Mouse (Mus musculus) activated CD4-positive, CD25-positive, alpha-beta regulatory T cell, adult 4 months (primary cell): Measurements from ENCODE around the gene Ankmy2. TPM values are rescaled to one million over a fixed set of nuclear protein-coding genes. Genes with fewer than 3 reads are reported as not detected.

Experiments
- ATAC-seq: one replicate; pipeline ENCODE4 v1.8.0; 2017
- polyA plus RNA-seq, 2 experiments: library from polyadenylated mRNA; unstranded; fragments of 100-300 nt; shearing (Covaris generic); gene quantifications; one replicate each; pipeline ENCODE4 v1.2.1; 2017

Ankmy2 gene
- 10 to 100 TPM; 38.5 to 41.6 TPM for polyA plus RNA-seq

- ATAC-seq = peak; percentile 76
Observed at GRCm38 (mm10) chr12:36156637-36157303, at the start of gene Ankmy2. Gene Ankmy2 (plus strand): TSS chr12:36157114.

- ATAC-seq = peak; percentile 40
Observed at GRCm38 (mm10) chr12:36108442-36108841, 48.5 kb upstream of the Ankmy2 start.

GRCm38 (mm10) chr12:36110457-36110856 is 46.5 kb upstream of the Ankmy2 start:
- ATAC-seq = no peak

- no peak for ATAC-seq
Observed at GRCm38 (mm10) chr12:36111110-36111509, 45.8 kb upstream of the Ankmy2 start.

- ATAC-seq = no peak
Observed at GRCm38 (mm10) chr12:36112081-36112480, 44.8 kb upstream of the Ankmy2 start.

- no peak for ATAC-seq
Observed at GRCm38 (mm10) chr12:36117161-36117560, 39.8 kb upstream of the Ankmy2 start.

GRCm38 (mm10) chr12:36119244-36119643 is 37.7 kb upstream of the Ankmy2 start:
- ATAC-seq = no peak

- ATAC-seq = no peak
Observed at GRCm38 (mm10) chr12:36126049-36126448, 30.9 kb upstream of the Ankmy2 start.

GRCm38 (mm10) chr12:36129826-36130225 is 27.1 kb upstream of the Ankmy2 start:
- no peak for ATAC-seq

- no peak for ATAC-seq
Observed at GRCm38 (mm10) chr12:36132254-36132653, 24.7 kb upstream of the Ankmy2 start.

- ATAC-seq = no peak
Observed at GRCm38 (mm10) chr12:36132668-36133067, 24.2 kb upstream of the Ankmy2 start.

GRCm38 (mm10) chr12:36133547-36133946 is 23.4 kb upstream of the Ankmy2 start:
- ATAC-seq = no peak

- ATAC-seq = no peak
Observed at GRCm38 (mm10) chr12:36134111-36134510, 22.8 kb upstream of the Ankmy2 start.

- ATAC-seq = peak; percentile 84
Observed at GRCm38 (mm10) chr12:36135409-36135808, 21.5 kb upstream of the Ankmy2 start.

- ATAC-seq = peak; percentile 69
Observed at GRCm38 (mm10) chr12:36136285-36136684, 20.6 kb upstream of the Ankmy2 start.

- ATAC-seq = no peak
Observed at GRCm38 (mm10) chr12:36137192-36137591, 19.7 kb upstream of the Ankmy2 start.

GRCm38 (mm10) chr12:36140401-36140800 is 16.5 kb upstream of the Ankmy2 start:
- ATAC-seq = no peak

- peak; percentile 14 for ATAC-seq
Observed at GRCm38 (mm10) chr12:36146230-36147011, 10.5 kb upstream of the Ankmy2 start.

GRCm38 (mm10) chr12:36150265-36150664 is 6.6 kb upstream of the Ankmy2 start:
- no peak for ATAC-seq

- no peak for ATAC-seq
Observed at GRCm38 (mm10) chr12:36150737-36151136, 6.2 kb upstream of the Ankmy2 start.

- ATAC-seq = peak; percentile 3
Observed at GRCm38 (mm10) chr12:36155141-36155641, 1.7 kb upstream of the Ankmy2 start.

- no peak for ATAC-seq
Observed at GRCm38 (mm10) chr12:36156101-36156636, 745 bp upstream of the Ankmy2 start.

GRCm38 (mm10) chr12:36157304-36157637 is 357 bp downstream of the Ankmy2 start:
- peak; percentile 10 for ATAC-seq
